Mouse (Mus musculus) cerebral cortex, adult 2 months (tissue): Measurements from ENCODE around the gene Prep.

Experiments
- WGBS: fragments of 180-500 bp; shearing (Covaris S2); methylation state at CpG from one replicate; pipeline ENCODE4 v1.1.7; 2018; 5-methylcytosine and 5-hydroxymethylcytosine counted together

Gene Prep

DNA sequence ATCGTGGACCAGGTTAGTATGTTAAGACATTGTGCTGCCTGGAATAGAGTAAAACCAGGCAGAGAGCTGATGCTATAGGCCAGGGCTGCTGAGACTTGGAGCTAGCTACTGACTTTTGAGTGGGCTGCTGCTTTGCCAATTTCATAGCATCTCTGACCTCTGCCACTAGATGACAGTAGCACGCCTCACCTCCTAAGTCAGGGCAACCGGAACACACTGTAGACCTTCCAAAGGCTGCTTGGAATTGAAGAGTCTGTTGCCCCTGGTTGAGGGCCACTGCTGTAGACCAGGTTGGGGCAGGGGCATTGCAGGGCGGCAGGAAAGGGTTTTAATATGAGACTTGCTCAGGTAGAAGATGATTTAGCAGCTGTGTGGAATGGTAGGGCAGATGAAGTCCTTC, 47.5 kb downstream of the Prep start:
- WGBS = 86% methylated on average over 4 of the region's 4 CpGs

DNA sequence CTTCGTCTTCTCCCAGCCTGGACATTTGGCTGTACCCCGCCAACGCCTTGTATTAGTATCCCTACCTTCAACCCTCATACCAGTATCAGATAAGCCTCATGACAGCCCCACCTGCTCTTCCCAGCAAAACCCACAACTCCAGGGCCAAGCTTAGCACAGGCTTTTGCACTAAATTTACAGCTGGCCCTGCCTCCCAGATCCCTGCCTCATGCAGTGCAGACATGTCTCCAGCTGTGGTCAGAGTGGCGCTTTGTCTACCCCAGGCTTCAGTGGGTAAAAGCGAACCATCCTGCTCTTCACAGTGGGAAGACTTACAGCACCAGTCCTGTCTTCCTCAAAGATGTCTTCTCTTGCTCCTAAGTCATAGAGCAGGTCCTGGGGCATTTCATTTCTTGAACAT, 49.8 kb downstream of the Prep start:
- WGBS = over 99% methylated on average over 5 of the region's 5 CpGs

DNA sequence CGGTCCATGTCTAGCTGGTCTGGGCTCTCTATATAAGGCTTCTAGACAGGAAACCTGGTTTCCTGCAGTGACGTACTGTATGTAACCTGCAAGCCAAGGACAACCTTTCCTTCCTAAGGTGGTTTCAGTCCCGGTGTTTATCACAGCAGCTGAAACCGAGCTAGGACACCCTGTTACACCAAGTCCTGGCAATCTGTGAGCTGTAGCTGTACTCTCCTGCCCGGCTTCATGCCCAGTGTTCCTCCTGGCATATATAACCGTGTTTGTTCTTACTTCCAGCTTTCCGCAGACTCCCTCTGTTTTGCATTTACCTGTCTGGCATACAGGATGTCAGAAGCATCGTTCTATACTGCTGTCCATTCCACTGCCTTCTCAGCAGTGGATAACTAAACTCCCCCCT, 51.4 kb downstream of the Prep start:
- 93% methylated on average over 8 of the region's 8 CpGs for WGBS

DNA sequence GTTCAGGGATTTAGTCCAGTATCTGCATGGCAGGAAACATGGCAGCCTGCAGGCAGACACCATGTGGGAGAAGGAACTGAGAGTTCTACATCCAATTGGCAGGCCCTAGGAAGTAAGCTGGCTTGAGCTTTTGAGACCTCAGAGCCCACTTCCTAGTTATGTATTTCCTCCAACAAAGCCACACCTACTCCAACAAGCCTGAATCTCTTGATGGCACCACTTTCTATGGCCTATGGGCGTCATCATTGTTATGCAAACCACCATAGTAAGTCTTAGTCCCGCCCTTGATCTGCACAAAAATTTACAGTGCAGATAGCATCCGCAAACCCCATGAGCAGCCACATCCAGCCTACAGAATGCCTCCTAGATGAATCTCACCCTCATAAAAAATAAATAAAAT, 54.6 kb downstream of the Prep start:
- whole genome bisulfite sequencing = 96% methylated on average over 3 of the region's 3 CpGs

DNA sequence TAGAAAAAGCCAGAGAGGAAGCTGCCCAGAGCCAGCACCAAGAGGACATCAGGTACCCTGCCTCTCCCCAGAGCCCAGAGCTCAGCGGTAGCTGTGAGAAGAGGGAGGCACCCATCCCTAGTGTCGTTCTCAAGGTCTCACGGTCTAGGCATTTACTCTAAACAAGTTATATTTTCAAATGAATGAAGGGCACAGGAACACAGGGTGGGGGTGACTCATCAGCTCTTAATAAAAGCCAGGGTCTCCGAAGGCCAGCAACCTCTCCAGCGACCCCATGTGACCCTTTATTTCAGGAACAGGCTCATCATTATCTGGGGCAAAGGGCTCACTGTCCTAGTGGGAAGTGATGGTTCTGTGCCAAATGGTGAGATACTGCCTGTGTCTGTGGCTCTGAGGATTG, 55.5 kb downstream of the Prep start:
- 70% methylated on average over 5 of the region's 5 CpGs for WGBS

DNA sequence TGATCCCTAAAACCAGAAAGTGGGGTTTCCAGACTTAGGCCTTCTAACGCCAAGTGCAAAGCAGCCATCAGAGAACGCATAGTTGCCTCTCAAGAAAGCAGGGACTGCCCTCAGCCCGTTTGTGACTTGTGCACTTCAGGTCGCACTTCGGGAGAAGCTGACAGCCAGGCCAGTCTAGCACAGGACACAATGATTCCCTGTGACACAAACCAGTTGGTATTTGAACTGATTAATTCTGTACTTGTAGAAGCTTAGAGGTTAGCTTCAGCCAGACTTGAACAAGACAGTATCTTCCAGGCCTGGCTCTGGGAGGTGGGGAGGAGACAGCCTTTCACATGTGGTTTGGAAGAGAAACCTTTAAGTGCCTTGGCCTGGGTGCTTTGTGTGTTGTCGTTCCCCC, 56.0 kb downstream of the Prep start:
- 87% methylated on average over 6 of the region's 6 CpGs for WGBS

DNA sequence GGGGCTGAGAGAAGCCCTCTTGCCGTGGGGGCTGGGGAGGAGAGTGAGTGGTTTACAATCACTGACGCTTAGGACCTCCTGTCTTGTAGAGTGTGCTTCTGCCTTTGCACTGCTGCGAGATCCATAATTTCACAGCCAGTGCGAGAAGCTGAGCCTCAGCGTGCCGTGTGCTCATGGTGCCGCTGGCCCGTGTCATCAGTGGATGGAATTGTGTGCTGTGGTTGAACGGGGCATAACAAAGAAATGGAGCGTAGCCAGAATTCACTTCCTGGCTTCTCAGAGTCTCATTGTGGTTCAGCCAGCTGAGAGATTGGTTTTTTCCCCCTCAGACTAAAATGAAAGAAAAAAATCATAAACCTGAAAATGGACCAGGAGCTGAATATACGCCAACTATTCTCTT, 62.1 kb downstream of the Prep start:
- 47% methylated on average over 11 of the region's 11 CpGs for WGBS

DNA sequence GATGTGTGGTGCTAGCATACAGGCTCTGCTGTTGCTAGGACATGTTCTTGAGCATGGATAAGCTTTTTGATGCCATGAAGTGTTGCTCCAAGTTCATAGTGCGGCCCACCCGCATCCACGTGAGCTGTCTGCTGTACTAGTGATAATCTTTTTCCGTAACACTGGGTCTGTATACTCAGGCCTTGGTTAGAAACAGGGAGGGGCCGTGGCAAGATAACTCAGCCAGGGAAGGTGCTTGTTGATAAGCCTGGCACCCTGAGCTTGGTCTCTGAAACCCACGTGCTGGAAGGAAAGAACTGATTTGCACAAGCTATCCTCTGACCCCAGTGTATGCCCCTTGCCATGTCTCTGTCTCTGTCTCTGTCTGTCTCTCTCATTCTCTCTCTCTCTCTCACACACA, 63.0 kb downstream of the Prep start:
- WGBS = 96% methylated on average over 6 of the region's 6 CpGs

DNA sequence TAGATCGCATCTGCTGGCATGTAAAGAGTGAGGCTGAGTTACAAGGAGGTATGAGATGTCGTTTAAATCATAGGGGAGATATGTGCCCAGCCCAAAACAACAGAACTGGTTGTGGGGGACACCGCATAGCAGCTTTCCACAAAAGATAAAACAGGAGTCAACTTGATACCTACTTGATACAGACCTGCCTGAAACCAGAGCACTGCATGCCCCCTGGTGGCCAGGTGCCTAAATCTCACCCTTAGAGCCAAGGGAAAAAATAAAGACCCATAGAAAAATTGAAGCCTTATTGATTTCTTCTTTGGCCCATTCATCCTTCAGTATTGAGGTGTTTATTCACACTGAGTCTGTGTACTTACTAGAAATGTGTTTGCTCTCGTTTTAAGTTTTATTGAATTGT, 65.4 kb downstream of the Prep start:
- 82% methylated on average over 4 of the region's 4 CpGs for WGBS

DNA sequence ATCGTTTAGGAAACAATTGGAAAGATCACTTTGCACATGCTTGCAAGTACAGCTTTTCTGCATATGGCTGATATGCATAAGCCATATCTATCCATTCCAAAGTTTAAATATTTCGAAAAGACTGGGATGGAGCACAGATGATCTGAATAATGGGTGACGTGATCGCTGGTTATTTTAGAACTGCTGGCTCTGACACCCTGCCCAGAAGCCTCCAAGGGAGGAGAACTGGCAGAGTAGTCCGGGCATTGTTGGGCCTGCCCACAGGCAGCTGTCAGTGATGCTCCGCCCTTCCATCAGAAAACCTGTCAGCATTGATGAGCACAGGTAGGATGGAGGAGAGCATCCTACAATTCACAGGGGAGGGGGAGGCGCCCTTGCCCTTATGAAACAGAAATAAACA, 69.8 kb downstream of the Prep start:
- WGBS = 53% methylated on average over 7 of the region's 7 CpGs

DNA sequence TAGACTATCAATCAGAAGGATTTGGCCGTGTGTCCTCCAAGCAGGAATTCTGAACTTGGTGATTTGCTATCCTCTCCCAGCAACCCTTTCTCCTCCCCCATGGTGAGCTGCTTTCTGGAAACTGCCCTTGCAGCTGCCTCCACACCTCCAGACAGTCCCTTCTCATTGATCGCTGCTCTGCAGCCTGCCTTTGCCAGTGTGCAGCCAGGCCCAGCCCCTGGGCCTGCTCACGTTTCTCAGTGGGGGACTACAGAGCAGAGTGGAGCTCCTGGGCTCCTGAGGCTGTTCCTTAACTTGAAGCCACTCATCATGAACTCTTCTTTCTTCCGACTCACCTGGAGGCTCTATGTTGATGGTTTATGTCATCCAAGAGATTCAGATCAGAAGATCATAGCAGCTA, 72.9 kb downstream of the Prep start:
- WGBS = 75% methylated on average over 4 of the region's 4 CpGs

DNA sequence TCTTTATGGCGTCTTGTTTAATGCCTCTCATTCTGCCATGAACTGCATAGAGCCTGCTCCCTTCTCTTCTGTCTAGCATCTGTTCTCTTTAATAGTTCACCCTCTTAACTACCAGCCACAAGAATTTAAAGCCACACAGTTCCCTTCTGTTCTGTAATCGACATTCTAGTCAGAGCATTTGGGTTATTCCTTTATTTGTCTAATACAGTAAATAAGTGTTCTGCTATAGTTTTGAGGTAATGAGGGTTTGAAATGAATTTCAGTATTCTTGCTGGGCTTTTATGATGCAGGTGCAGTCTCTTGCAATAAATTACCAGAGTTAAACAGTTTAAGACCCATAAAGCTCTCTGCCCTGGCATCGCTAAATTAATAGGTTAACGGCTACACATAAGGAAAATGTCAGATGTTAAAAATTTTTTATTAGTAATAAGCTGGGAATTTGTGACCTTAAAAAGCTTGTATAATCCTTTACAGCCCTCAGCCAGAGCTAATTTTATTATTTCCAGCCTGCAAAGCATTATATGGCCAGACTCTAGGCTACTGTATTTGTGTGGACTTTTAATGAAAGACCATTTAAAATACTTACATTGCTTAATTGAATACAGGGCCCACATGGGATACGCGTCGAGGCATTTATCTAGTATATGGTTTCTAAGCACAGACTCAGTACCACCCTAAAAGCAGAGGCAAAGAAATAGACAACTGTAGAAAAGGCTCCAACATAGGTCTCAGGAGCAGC, 73.6 kb downstream of the Prep start:
- WGBS = 90% methylated on average over 7 of the region's 7 CpGs

DNA sequence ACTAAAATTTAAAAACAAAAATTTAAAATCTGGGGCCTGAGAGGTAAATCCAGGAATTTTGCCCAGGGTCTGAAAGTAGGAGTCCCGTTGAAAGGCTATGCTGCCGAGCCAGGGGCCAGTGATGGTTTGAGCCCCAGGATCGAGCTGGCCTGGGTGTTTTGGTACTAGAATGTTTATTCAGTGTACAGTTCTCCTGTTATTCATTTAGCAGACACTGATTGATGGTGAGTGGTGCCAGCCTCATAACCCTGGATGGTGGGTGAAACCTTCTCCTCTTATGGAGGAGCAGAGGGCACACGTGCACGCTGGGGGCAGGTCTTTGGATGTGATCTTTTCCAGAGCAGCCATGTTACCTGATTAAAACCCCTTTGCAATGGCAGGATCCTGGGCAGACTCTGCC, 75.4 kb downstream of the Prep start:
- WGBS = 96% methylated on average over 5 of the region's 5 CpGs

DNA sequence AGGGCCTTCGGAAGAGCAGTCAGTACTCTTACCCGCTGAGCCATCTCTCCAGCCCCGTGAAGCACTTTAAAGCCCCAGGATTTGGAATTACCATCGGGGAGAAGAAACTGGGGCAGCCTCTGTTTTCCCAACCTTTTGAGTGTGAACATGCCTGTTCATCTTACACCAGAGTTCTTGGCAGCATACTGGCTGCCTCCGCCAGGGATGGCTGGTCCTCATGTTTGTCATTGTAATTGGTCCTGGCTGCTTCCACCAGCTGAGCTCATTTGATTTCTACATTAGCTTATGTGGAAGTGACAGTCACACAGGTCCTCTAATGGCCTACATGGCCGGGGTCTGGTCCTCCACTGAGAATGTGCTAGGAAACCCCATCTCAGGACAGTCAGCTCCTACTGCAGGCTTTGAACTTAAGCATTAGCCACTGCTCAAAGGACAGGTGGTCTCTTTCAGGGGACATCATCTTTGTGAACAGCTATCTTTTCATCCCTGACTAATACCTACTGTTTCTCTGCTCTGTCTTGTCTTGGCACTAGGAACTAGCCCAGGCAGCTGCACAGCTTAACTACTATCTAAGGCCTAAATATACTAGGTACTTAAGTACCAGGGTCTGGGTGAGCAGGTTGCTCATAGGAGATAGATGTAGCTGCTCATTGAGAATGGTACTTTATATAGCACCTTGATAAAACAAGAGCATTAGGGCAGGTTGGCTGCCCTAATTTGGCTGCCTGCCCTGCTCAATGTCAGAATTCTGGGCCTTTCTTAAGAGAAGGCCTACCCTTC, 77.2 kb downstream of the Prep start:
- 71% methylated on average over 6 of the region's 6 CpGs for WGBS

DNA sequence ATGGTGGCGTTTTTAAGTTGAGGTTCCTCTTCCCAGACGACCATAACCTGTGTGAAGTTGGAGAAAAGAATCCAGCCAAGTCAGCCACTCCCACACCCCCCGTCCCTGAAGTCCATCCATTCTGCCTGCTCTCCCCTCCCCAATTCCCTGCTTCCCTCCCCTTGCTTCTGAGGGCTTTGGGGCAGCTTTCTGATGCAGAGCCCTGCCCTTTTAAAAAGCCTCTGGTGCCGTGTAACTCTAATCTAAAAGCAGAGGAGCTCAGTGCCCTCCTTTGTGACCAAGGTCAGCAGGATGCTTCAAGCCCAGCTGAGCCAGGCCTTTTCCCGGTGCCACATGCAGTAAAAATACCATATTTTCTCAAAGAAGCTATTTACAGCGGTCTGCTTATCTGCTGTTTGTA, 79.8 kb downstream of the Prep start:
- 71% methylated on average over 6 of the region's 6 CpGs for WGBS

DNA sequence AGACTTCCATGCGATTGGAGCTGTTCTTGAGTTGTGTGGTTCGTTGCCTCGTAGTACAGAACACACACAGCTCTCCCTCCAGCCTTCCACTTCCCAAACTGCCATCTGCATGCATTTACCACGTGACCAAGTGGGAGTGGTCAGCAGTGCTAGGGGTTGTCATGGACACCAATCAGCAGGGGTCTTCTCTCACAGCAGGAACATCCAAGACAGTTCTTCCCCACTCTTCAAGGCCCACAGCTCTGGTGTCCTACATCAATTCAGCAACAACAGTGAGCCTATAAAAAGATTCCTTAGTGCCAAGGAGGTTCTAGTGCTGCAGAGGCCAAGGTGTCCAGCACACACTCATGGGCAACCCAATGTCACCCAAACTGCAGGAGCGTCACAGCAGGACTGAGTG, 84.1 kb downstream of the Prep start:
- WGBS = 76% methylated on average over 5 of the region's 5 CpGs

DNA sequence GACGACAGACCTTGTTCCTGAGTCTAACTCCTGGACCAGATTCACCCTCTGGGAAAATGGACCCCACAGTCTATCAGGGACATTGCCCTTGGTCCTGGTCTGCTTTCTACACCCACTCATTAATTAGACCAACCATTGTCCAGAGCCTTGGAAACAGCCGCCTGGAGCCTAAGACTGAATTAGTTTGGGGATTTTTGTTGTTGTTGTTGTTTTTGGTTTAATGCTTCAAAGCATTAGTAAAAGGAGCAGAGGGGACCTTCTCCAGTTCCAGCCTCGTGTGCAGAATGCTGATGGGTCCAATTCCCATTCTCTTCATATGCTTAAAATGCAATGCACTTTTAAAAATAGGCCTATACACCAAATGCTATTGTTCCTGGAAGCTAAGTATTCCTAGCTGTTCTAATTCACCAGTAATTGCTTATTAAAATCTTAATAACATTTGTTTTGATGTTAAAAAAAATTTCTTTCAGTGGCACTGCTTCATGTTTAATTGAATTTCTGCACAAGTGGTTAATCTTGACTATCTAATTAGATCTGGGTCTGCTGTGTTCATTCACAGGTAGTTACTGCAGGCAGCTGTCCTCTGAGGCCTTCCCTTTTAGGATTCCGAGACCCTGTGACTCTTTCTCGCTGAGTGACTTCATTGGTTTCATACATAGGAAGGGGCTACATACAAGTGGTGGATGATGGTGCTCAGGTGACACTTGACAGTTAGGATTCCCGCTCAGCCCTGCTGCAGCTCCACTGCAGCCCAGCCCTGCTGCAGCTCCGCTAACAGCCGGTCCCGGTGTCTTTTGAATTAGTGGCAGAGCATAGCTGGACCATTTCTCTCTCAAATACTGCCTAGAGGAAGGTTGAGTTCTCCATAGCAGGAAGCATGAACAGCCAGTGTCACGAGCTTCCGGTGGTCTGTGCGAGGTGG, 85.0 kb downstream of the Prep start:
- 88% methylated on average over 12 of the region's 12 CpGs for WGBS

DNA sequence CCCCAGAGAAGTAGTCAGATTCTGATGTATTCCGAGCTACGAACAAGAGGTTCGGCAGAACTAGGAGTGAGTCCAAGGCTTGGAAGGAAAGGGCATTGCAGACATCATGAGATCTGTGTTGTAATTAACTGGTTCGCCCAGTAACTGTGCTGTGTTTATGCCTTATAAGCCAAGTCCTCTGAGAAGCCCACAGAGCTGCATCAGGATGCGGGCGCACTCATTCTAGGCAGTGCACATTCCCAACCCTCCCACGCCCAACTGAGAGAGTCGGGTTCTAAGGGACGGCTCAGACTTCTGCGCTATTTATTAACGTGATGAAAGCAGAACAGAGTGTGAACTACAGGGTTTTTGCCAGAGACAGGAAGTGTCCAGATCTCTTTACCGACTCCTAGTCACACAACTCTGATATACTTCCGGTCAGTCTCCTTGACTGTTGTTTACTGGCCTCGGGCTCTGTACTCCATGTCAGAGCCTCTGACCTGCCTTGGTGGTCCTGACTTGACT, 87.6 kb downstream of the Prep start:
- WGBS = 78% methylated on average over 14 of the region's 14 CpGs

DNA sequence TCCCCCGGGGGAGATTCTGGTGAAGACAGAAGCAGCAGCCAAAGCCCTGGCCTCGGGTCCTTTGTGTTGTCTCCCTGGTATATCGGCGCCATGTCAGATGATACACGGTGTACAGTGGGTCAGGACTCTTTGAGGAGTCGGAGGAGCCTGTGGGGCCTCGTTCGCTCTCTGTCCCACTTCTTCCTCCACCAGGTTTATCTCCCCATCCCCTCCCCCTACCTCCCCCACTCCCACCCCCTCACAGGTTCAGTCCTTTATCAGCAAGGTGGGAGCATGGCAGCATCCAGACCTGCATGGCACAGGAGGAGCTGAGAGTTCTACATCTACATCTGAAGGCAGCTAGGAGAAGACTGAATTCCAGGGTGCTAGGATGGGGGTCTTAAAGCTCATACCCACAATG, 98.8 kb downstream of the Prep start:
- 87% methylated on average over 8 of the region's 8 CpGs for WGBS

DNA sequence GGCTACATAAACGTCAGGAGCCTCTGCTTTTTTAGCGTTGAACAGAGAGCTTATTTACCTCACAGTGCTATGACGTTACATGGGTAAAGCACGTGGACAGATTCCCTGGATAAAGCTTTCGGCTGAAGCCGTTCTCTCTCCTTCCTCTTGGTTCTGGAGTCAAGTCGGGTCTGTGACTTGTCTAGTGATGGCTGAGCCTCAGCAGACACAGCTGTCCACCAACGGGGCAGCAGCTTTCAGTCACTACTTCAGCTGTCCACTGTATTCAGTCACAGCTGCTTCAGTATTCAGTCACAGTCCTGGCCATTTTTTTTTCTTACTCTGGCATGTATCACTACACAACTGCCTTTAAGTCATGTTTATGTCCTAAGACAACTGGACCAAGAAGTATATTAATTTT, 106.9 kb downstream of the Prep start:
- WGBS = 89% methylated on average over 8 of the region's 8 CpGs

DNA sequence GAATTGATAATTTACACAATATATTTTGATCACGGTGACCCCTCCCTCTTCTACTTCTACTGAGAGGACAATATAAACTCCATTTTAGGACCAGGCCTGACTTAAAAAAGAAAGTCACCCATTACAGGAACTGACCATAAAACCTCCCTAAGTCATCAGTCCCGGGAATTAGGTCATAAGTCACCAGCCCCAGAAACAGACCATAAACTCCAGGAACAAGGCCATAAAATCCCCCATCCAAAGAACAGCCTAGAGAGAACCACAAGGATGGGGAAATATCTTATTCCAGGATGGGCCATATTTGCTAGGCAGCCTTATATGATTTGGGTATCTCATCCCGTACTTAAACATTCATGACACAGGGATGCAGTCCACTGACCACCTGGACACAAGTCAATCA, 107.3 kb downstream of the Prep start:
- 92% methylated on average over 3 of the region's 3 CpGs for WGBS

DNA sequence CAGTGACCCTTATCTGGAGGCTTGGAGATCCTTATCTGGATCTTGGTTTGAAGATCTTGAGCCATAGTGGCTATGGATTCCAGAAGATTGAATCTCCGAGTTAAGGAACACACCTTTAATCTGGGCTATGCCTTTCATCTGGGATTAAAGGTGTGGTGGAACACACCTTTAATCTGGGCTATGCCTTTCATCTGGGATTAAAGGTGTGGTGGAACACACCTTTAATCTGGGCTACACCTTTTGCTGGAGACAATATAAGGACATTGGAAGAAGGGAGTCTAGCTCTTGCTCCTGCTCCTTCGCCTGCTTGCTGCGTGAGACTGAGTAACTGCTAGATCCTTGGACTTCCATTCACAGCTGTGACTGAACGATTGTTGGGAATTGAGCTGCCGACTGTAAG, 110.8 kb downstream of the Prep start, which contains the start of gene Popdc3:
TSS of gene Popdc3 (plus strand) at position 301 of the 400 bp plus-strand sequence.
- WGBS = 82% methylated on average over 1 of the region's 5 CpGs
